Mouse (Mus musculus) liver, embryonic 13.5 days (tissue): ENCODE data around the gene Scube3. TPM values are rescaled to one million over a fixed set of nuclear protein-coding genes. Genes with fewer than 3 reads are reported as not detected.

ENCODE experiments used
- ATAC-seq: fragments of 200-750 bp; cut with Nextera tagmentation; 2 replicates; pipeline ENCODE4 v1.8.0; 2017; ENCODE audit warnings: low read depth, mild to moderate bottlenecking, moderate number of reproducible peaks, moderate library complexity
- DNase-seq: peaks from one replicate; pipeline ENCODE4 v3.0.0; 2022
- H3K27ac ChIP-seq: fragments of 300-500 bp; sonication (generic); 2 replicates; pipeline ENCODE4 v1.5.1; 2015; ENCODE audit warnings: moderate library complexity, mild to moderate bottlenecking, inconsistent platforms
- H3K27me3 ChIP-seq: fragments of 300-500 bp; sonication (generic); 2 replicates; pipeline ENCODE4 v1.6.1; 2015; ENCODE audit warnings: mild to moderate bottlenecking, inconsistent platforms
- H3K36me3 ChIP-seq: fragments of 300-500 bp; sonication (generic); 2 replicates; pipeline ENCODE4 v1.6.1; 2015; ENCODE audit warnings: mild to moderate bottlenecking, inconsistent platforms
- H3K4me1 ChIP-seq: fragments of 300-500 bp; sonication (generic); replicated peaks from 2 replicates; pipeline ENCODE4 v1.6.1; 2015; ENCODE audit warnings: inconsistent platforms
- H3K4me2 ChIP-seq: fragments of 300-500 bp; sonication (generic); 2 replicates; pipeline ENCODE4 v1.6.1; 2015; ENCODE audit warnings: inconsistent platforms, mild to moderate bottlenecking, moderate library complexity
- H3K4me3 ChIP-seq: fragments of 300-500 bp; sonication (generic); replicated peaks from 2 replicates; pipeline ENCODE4 v1.5.1; 2015; ENCODE audit warnings: mild to moderate bottlenecking, inconsistent platforms
- H3K9ac ChIP-seq: fragments of 300-500 bp; sonication (generic); 2 replicates; pipeline ENCODE4 v1.6.1; 2015; ENCODE audit warnings: mild to moderate bottlenecking, inconsistent platforms
- H3K9me3 ChIP-seq: fragments of 300-500 bp; sonication (generic); replicated peaks from 2 replicates; pipeline ENCODE4 v1.6.1; 2016; ENCODE audit warnings: inconsistent platforms
- WGBS: fragments of 180-500 bp; shearing (Covaris S2); methylation state at CpG from one replicate; pipeline ENCODE4 v1.1.7; 2015; ENCODE audit not compliant: insufficient replicate concordance; 5-methylcytosine and 5-hydroxymethylcytosine counted together
- polyA plus RNA-seq: library from polyadenylated mRNA; unstranded; fragments of >200 nt; fragmentation: Nextera tagmentation; extraction: Ambion mirVana; gene quantifications from 2 replicates; pipeline ENCODE4 v1.2.1, GENCODE M21; 2015

Gene Scube3
- polyA plus RNA-seq, 1 experiment from 2014 or later, result 0.29 TPM

GRCm38 (mm10) chr17:28150456-28150855, 8.5 kb downstream of the Scube3 start:
- no peak overlapping the region for H3K9ac ChIP-seq
- no peaks in the 10 kb centered on the region for H3K36me3 ChIP-seq
- H3K4me1 ChIP-seq, result no peaks in the 10 kb centered on the region; the same call in 1 of the 2 replicates
- no peaks in the 10 kb centered on the region for H3K9me3 ChIP-seq
- H3K4me2 ChIP-seq, result no peak overlapping the region
- peaks cover 38% of the 10 kb centered on the region for H3K27me3 ChIP-seq
- H3K4me3 ChIP-seq, result no peak overlapping the region
- ATAC-seq, result no peak
- no peak for DNase-seq
- no peak overlapping the region for H3K27ac ChIP-seq
- WGBS, result 58% methylated on average over 12 of the region's 12 CpGs

- ATAC-seq, result peak; percentile 41; the same call in 1 of the 2 replicates
Observed at GRCm38 (mm10) chr17:28153095-28153494, 11.2 kb downstream of the Scube3 start.

GRCm38 (mm10) chr17:28154970-28155369, 13.0 kb downstream of the Scube3 start:
- ATAC-seq, result no peak
- Histone ChIP-seq H3K27ac (no peak overlapping the region), H3K4me3 (no peak overlapping the region), H3K9me3 (no peaks in the 10 kb centered on the region), H3K36me3 (no peaks in the 10 kb centered on the region), H3K4me1 (no peaks in the 10 kb centered on the region), H3K27me3 (peaks cover 27% of the 10 kb centered on the region), H3K9ac (no peak overlapping the region), H3K4me2 (no peak overlapping the region)
- 61% methylated on average over 8 of the region's 8 CpGs for WGBS
- DNase-seq, result no peak

More at GRCm38 (mm10) chr17:28153095-28153494, 11.2 kb downstream of the Scube3 start:
- no peak for DNase-seq
- Histone ChIP-seq H3K4me1 (no peaks in the 10 kb centered on the region), H3K27me3 (peaks cover 24% of the 10 kb centered on the region), H3K4me2 (no peak overlapping the region), H3K9me3 (no peaks in the 10 kb centered on the region), H3K36me3 (no peaks in the 10 kb centered on the region), H3K4me3 (no peak overlapping the region), H3K9ac (no peak overlapping the region), H3K27ac (no peak overlapping the region)
- 60% methylated on average over 6 of the region's 6 CpGs for WGBS

GRCm38 (mm10) chr17:28160361-28160760, 18.4 kb downstream of the Scube3 start:
- WGBS, result 17% methylated on average over 9 of the region's 10 CpGs
- no peak overlapping the region for H3K4me3 ChIP-seq
- H3K27me3 ChIP-seq, result peaks cover 66% of the 10 kb centered on the region
- H3K9me3 ChIP-seq, result no peaks in the 10 kb centered on the region
- no peak overlapping the region for H3K27ac ChIP-seq
- H3K9ac ChIP-seq, result no peak overlapping the region
- no peak overlapping the region for H3K4me2 ChIP-seq
- no peak for DNase-seq
- ATAC-seq, result no peak
- H3K36me3 ChIP-seq, result no peaks in the 10 kb centered on the region
- H3K4me1 ChIP-seq, result no peaks in the 10 kb centered on the region

GRCm38 (mm10) chr17:28161310-28161881, 19.5 kb downstream of the Scube3 start:
- DNase-seq (no peak), ATAC-seq (no peak)
- Histone ChIP-seq H3K27me3 (peaks cover 65% of the 10 kb centered on the region), H3K9me3 (no peaks in the 10 kb centered on the region), H3K4me1 (no peaks in the 10 kb centered on the region), H3K36me3 (no peaks in the 10 kb centered on the region), H3K4me2 (no peak overlapping the region), H3K27ac (no peak overlapping the region), H3K9ac (no peak overlapping the region), H3K4me3 (no peak overlapping the region)
- WGBS, result 23% methylated on average over 11 of the region's 11 CpGs

DNA sequence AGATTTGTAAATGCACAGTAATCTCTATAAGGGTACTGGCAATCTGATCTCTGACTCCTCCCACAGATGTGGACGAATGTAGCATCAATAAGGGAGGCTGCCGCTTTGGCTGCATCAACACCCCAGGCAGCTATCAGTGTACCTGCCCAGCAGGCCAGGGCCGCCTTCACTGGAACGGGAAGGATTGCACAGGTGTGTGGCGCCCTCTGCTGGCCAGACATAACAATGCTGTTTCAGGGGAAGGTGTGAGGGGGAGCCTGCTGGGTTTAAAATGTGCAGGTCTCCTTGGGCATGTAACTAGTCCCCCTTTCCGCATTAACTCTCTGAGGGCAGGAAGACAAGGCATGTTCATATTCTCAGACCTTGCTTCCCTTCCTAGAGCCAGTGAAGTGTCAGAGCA, 21.7 kb downstream of the Scube3 start:
- Histone ChIP-seq H3K27ac (no peak overlapping the region), H3K36me3 (no peaks in the 10 kb centered on the region), H3K4me3 (no peak overlapping the region), H3K4me1 (no peaks in the 10 kb centered on the region), H3K4me2 (no peak overlapping the region), H3K9ac (no peak overlapping the region), H3K27me3 (peaks cover 52% of the 10 kb centered on the region), H3K9me3 (no peaks in the 10 kb centered on the region)
- WGBS, result 5% methylated on average over 6 of the region's 6 CpGs
- ATAC-seq, result no peak; the same call in 1 of the 2 replicates
- DNase-seq, result peak; percentile 54

DNA sequence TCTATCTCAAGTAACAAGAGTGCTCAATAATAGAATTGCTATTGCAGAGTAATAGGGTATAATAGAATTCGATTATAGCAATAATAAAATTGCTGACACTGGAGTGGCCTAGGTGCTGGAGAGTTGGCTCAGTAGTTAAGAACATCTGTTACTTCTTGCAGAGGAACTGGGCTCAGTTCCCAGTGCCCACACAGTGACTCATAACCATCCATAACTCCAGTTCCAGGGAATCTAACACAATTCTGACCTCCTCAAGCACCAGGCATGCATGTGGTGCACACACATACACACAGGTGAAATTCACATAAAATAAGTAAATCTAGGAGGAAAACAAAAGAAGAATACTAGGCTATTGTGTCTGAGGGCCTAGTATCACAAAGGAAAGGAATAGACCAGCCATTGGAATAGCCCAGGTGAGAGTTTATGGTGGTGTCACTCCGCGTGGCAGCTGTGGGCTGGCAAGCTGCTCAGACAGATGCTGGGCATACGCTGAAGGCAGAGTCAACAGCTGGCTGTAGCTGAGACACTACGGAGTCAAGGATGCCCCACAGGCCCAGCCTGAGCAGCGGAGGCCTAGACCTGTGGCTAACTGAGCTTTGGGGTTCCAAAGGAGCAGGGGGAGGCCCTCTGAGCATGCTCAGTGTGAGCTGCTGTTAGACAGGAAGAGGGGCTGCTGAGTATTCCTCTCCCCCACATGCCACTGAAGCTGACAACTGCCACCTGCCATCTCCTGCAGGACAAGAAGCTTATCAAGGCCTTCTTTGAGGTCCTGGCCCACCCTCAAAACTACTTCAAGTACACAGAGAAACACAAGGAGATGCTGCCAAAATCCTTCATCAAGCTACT, 28.7 kb downstream of the Scube3 start:
- no peak overlapping the region for H3K4me3 ChIP-seq
- 74% methylated on average over 6 of the region's 6 CpGs for WGBS
- no peak overlapping the region for H3K4me2 ChIP-seq
- H3K9ac ChIP-seq, result no peak overlapping the region
- H3K4me1 ChIP-seq, result peaks cover 9% of the 10 kb centered on the region; the same call in 1 of the 2 replicates
- no peak for ATAC-seq
- no peaks in the 10 kb centered on the region for H3K9me3 ChIP-seq
- 0 out of 2 replicates have a peak, but pooled peaks cover 2% of the 10 kb centered on the region for H3K27me3 ChIP-seq
- no peak overlapping the region for H3K27ac ChIP-seq
- H3K36me3 ChIP-seq, result no peaks in the 10 kb centered on the region
- DNase-seq, result no peak

DNA sequence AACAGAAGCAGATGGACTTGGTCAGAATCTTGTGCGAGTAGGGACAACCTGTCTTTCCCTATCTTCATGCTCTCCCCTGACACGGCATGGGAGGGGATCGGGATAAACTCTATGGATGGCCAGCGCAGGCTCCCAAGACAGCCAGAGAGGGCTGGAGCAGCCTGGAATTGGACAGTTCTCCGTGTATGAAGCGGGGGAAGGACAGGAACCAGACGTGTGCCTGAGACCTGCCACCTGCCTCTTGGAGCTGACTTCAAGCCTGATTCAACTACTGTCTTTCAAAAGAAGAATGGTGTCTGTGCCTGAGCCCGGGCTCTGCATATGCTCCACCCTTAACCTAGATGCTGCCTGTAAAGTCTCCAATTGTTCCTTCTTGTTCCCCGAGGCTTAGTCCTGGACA, 30.7 kb downstream of the Scube3 start:
- no peak for DNase-seq
- WGBS, result 59% methylated on average over 9 of the region's 9 CpGs
- no peaks in the 10 kb centered on the region for H3K36me3 ChIP-seq
- H3K27ac ChIP-seq, result no peak overlapping the region
- H3K27me3 ChIP-seq, result 0 out of 2 replicates have a peak, but pooled peaks cover 2% of the 10 kb centered on the region
- peaks cover 22% of the 10 kb centered on the region for H3K4me1 ChIP-seq
- H3K9me3 ChIP-seq, result no peaks in the 10 kb centered on the region
- no peak overlapping the region for H3K4me3 ChIP-seq
- no peak overlapping the region for H3K9ac ChIP-seq
- no peak overlapping the region for H3K4me2 ChIP-seq
- ATAC-seq, result no peak

GRCm38 (mm10) chr17:28176775-28177539, 35.0 kb downstream of the Scube3 start, which contains the start of gene Zfp523:
Zfp523 (plus strand) TSS chr17:28177129.
- Histone ChIP-seq H3K4me1 (peaks cover 57% of the 10 kb centered on the region), H3K4me2 (peak within 1 kb of the TSS; percentile 90), H3K4me3 (peak within 1 kb of the TSS; percentile 77), H3K27ac (peak within 1 kb of the TSS; percentile 75), H3K27me3 (0 out of 2 replicates have a peak, but pooled peaks cover 2% of the 10 kb centered on the region), H3K36me3 (no peaks in the 10 kb centered on the region), H3K9ac (peak within 1 kb of the TSS; percentile 87), H3K9me3 (no peaks in the 10 kb centered on the region)
- under 1% methylated on average over 81 of the region's 82 CpGs for whole genome bisulfite sequencing
- ATAC-seq (peak; percentile 79), DNase-seq (peak; percentile 76)

GRCm38 (mm10) chr17:28177540-28178046, 35.7 kb downstream of the Scube3 start:
- H3K4me1 ChIP-seq, result peaks cover 63% of the 10 kb centered on the region
- ATAC-seq (peak; percentile 60), DNase-seq (peak; percentile 9)
- H3K9ac ChIP-seq, result peak overlapping the region; percentile 87
- peak overlapping the region; percentile 77 for H3K4me3 ChIP-seq
- 0 out of 2 replicates have a peak, but pooled peaks cover 2% of the 10 kb centered on the region for H3K27me3 ChIP-seq
- peak overlapping the region; percentile 75 for H3K27ac ChIP-seq
- WGBS, result 8% methylated on average over 16 of the region's 22 CpGs
- no peaks in the 10 kb centered on the region for H3K36me3 ChIP-seq
- peak overlapping the region; percentile 90 for H3K4me2 ChIP-seq
- no peaks in the 10 kb centered on the region for H3K9me3 ChIP-seq

DNA sequence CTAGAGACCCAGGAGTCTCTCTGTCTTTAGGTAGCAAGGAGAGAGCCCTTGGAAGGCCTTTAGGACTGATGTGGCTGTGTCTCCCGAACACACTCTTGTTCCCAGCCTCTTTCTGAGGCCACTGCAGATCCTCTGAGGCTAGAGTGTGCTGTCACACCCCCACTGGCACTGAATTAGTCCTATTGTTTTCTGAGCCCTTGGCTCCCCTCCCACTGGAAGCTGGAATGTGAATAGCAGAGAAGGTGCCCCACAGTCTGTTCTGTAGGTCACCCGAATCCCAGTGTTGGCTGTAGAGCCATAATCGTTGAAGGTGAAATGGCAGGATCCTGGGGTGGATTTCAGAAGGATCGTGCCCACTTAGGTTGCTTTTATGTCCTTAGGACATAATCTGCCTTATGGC, 38.4 kb downstream of the Scube3 start:
- Histone ChIP-seq H3K4me1 (peaks cover 78% of the 10 kb centered on the region), H3K36me3 (no peaks in the 10 kb centered on the region), H3K27me3 (no peaks in the 10 kb centered on the region), H3K9me3 (no peaks in the 10 kb centered on the region), H3K4me3 (no peak overlapping the region), H3K27ac (no peak overlapping the region), H3K4me2 (no peak overlapping the region), H3K9ac (no peak overlapping the region)
- 59% methylated on average over 4 of the region's 4 CpGs for WGBS
- ATAC-seq (no peak), DNase-seq (no peak)
